Mouse (Mus musculus) MEL-GATA-1-ER (cell line): Measurements from ENCODE around the gene Dkk3.

Experiments
- DNase-seq: peaks from one replicate; pipeline ENCODE4 v3.0.0-alpha.2; 2012; ENCODE audit warnings: low read depth; ENCODE audit errors: extremely low read depth

Gene Dkk3

DNA sequence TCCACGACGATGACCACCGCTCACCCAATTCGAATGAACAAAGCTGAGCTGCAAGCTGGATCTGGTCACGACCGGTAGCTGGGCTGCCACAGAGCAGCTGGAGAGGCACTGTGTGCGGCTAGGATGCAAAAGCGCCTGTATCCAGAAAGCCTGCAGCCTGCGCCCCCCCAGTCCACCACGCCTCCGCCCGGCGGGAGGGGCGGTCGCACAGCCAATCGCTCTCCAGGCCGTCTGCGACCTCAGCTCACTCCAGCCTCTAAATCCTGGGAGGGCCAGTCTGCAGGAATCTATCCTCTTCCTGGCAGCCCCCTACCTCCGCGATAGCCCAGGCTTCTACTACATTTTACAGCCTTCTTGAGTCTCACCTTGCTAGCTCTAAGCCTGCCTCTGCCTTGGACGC, at the start of gene Dkk3:
Gene Dkk3 (minus strand): TSS at position 116 of the 400 bp plus-strand sequence.
- DNase-seq: no peak

GRCm38 (mm10) chr7:112207717-112208116, 48.9 kb upstream of the Dkk3 start:
- no peak for DNase-seq

GRCm38 (mm10) chr7:112205513-112205912, 46.7 kb upstream of the Dkk3 start:
- DNase-seq: no peak

DNA sequence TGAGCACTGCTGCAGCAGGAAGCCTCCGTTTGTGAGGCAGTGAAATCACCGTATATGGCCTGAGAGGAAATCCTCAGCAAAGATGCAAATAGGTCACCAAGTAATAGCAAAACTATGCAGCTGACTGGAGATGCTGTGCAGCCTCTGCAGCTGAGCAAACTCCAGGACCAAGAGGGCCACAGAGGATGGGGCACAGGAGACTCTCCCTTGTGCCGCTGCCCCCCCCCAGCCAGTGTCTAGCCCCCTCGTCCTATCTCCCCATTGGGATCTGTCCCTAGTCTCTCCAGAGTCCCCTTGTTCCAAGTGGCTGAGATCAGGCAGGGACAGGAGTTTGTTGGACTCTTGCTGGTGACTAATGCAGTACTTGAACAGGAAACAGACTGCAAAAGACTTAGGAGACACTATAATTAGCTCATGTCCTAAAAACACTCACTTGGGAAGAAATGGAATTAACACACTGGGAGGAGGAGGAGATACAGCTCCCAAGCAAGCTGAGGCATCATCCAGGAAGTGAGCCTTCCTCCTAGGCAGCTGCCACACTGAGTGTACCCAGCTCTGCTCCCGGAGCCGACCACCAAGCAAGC, 45.6 kb upstream of the Dkk3 start:
- DNase-seq: no peak

GRCm38 (mm10) chr7:112203937-112204336, 45.1 kb upstream of the Dkk3 start:
- DNase-seq: no peak

DNA sequence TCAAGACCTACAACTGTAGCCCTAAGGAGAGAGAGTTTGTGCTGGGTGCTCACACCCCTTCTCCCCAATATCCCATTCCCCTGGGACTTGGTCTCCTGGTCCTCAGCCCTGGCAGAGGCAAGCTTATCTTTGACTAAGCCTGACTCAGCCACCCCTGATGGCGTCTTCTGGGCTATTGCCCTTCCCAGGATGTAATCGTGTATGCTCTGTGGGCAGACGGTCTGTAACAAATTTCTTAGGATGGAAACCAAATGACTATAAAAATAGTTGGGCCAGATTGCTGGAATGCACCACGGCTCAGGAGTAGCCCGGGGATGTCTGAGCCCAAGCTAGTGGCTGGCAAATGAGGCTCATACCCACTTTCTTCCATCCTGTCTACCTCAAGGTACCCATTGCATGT, 44.0 kb upstream of the Dkk3 start:
- DNase-seq: no peak

GRCm38 (mm10) chr7:112202194-112202593, 43.3 kb upstream of the Dkk3 start:
- DNase-seq: no peak

DNA sequence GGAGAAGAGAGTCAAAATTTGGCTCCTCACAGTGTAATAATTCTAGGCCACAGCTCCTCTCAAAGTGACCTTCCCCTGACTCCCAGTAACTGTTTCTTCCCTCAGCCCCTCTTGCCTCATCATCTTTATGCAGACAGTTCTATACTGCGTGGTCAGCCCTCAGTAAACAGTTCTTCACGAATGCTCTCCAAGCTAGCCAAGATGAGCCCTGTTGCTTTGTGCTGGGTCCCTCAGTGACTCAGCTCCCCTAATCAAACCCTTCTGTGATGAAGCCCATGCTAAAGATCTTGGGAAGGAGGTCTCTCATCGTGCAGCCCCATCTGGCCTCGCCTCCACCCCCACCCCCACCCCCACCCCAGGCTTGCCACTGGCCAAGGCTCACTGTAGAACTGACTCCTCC, 41.9 kb upstream of the Dkk3 start:
- no peak for DNase-seq

DNA sequence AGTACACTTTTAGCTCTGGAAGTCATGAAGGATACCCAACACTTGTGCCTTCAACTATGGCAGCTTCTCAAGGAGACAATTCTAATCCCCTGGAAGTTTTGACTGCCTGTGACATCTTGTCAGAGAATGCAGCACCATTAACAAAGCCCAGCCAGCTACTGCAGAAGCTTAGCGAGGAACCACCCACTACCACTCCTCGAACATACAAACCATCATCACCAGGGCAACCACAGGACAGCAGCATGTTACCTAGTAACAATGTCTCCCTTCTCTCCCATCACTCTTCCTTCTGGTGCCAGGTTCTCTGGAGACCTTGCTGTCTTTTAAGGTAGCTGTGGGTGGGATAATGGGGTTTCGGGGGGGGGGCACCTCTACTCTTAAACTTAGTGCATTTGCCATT, 40.5 kb upstream of the Dkk3 start:
- no peak for DNase-seq

GRCm38 (mm10) chr7:112197461-112197860, 38.6 kb upstream of the Dkk3 start:
- DNase-seq: no peak

- DNase-seq: no peak
These were observed 35.4 kb upstream of the Dkk3 start for GRCm38 (mm10) chr7:112194286-112194685.

GRCm38 (mm10) chr7:112192778-112193177, 33.9 kb upstream of the Dkk3 start:
- no peak for DNase-seq

DNA sequence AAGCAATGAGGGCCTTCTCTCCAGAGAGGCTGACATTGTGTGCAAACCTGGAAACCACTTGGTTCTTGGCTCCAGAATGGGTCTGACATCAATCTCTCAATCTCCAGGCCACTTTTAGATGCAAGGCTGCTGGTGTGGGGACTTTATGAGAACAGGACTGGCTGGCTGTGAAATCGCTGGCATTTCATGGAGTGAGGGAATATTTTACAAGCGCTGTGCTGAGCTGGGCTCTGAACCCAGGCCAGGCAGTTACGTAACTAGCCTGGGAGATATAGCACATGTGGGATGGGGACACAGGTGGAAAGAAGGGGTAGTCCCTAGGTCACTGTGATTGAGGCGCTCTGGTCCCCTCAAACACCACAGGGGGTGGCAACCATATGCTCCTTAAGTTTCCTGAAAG, 33.4 kb upstream of the Dkk3 start:
- no peak for DNase-seq

GRCm38 (mm10) chr7:112187536-112188459, 28.9 kb upstream of the Dkk3 start:
- DNase-seq: no peak

DNA sequence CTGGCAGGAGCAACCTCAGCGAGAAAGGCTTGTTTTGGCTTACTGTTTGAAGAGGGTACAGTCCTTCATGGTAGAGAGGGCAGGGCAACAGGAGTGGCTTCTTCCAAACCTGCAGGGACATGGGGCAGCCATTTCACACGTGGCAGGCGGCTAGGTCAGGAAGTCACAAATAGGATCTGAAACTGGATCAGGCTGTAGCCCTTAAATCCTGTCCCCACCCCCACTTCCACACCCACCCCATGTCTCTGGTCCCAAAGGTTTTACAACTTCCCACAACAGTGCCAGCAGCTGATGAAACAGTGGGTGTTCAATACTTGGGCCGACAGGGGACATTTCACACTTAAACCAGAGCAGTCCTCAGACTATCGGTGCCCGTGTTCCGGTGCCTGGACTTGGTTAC, 28.0 kb upstream of the Dkk3 start:
- DNase-seq: no peak

DNA sequence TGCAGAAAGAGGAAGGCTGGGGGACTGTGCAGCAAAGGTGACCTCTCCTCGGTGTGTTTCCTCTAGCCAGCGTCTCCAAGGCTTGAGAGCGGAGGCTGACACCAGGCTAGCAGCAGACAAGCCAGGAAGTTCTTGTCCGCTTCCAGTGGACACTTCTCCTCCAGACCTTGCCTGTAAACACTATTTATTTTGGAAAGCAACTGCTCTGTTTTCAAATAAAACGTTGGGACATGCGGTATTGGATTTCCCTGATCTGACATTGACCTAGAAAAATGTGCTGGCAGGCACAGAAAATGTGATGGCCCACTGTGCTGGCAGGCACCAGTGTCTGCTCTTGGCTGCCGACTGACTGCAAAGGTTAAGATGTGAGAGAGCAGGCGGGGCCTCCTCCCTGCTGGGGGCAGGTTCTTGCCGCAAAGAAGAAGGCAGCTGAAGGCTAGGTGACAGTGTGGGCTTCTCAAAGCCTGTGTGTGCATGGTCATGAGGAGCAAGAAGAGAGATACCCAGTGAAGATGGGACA, 26.4 kb upstream of the Dkk3 start:
- no peak for DNase-seq

- no peak for DNase-seq
These were observed 25.8 kb upstream of the Dkk3 start for GRCm38 (mm10) chr7:112184519-112185225.

DNA sequence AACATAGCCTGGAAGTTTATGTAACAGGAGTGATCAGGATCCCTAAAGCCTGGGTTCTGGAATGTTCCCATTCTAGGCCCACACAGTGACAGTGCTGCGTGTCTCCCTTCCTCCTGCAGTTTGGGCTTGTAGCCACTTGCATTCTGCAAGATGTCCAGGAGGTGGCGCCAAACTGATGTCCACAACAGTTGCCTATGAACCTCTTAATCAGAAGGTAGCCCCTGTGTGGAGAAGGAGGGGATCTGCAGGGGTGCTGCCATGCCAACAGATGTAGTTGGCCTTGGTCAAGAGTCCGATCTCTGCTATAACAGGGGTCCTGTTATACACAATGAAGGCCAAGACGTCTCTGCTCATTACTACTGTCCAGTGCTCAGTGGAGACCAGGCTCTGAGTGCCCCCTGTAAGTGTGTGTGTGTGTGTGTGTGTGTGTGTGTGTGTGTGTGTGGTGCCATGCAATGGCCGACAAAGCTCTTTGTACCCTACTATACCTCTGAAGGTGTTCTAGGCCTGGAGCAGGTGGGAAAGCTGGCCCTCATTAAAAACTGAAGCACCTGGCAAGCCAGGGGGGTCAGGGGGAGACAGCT, 24.5 kb upstream of the Dkk3 start:
- no peak for DNase-seq

GRCm38 (mm10) chr7:112180235-112180705, 21.4 kb upstream of the Dkk3 start:
- no peak for DNase-seq

GRCm38 (mm10) chr7:112176627-112177026, 17.8 kb upstream of the Dkk3 start:
- DNase-seq: no peak

- DNase-seq: no peak
These were observed 13.8 kb upstream of the Dkk3 start for GRCm38 (mm10) chr7:112172669-112173068.
